Mouse (Mus musculus): ENCODE data around the gene Inpp5f. TPM values are rescaled to one million over a fixed set of nuclear protein-coding genes. Genes with fewer than 3 reads are reported as not detected.
"Not testable (repeated sequence)": the region's sequence is repeated elsewhere in the genome, so short reads cannot be mapped to it uniquely, and the experiment has no call there.

The Inpp5f gene
- polyA plus RNA-seq, 1 experiment: 3.6 TPM

GRCm38 (mm10) chr7:128569987-128570656 is 41.0 kb upstream of the Inpp5f start:
- Histone ChIP-seq H3K4me3 (no peak overlapping the region), H3K27me3 (ENCODE audit: control insufficient read depth, insufficient read depth, insufficient read length) (no peaks in the 10 kb centered on the region), H3K79me2 (ENCODE audit: control insufficient read depth, insufficient read depth) (no peaks in the 10 kb centered on the region), H3K4me2 (ENCODE audit: low read depth) (peak overlapping the region; percentile 48), H3K36me3 (ENCODE audit: control insufficient read depth, insufficient read depth) (no peaks in the 10 kb centered on the region), H3ac (ENCODE audit: control insufficient read depth, insufficient read length) (no peak overlapping the region)
- TF ChIP-seq USF1 (IDR thresholded peaks at IDR 0.05; ENCODE audit: low read depth): no peak
- TF ChIP-seq TCF12 (IDR thresholded peaks at IDR 0.05; ENCODE audit: insufficient read depth, poor library complexity, severe bottlenecking): no peak
- peak in 2 of 3 experiments; percentile 22 to 48 for TF ChIP-seq MYOD1 (IDR thresholded peaks at IDR 0.05; ENCODE audit: control insufficient read depth in 1 of 3, insufficient read length in 2 of 3, low read depth in 2 of 3)
- no peak for TF ChIP-seq POLR2A (IDR thresholded peaks at IDR 0.05; ENCODE audit: insufficient read length, low read depth)
- TF ChIP-seq MYOG (IDR thresholded peaks at IDR 0.05; ENCODE audit: control insufficient read depth in 1 of 3, insufficient read depth in 1 of 3, insufficient read length in 2 of 3, low read depth in 2 of 3): peak in 1 of 3 experiments; percentile 17
- no peak for TF ChIP-seq E2F4 (IDR thresholded peaks at IDR 0.05; ENCODE audit: insufficient read depth)
- TF ChIP-seq TCF3 (IDR thresholded peaks at IDR 0.05; ENCODE audit: insufficient read length, low read depth): no peak
- TF ChIP-seq SRF (IDR thresholded peaks at IDR 0.05; ENCODE audit: control insufficient read depth, insufficient read length, low read depth): no peak
- no peak for TF ChIP-seq MAX (IDR thresholded peaks at IDR 0.05; ENCODE audit: low read depth)
- TF ChIP-seq CEBPB (IDR thresholded peaks at IDR 0.05; ENCODE audit: insufficient read depth, poor library complexity, severe bottlenecking): no peak
- TF ChIP-seq REST (IDR thresholded peaks at IDR 0.05; ENCODE audit: insufficient read depth, insufficient read length): no peak
- TF ChIP-seq POLR2AphosphoS2 (IDR thresholded peaks at IDR 0.05; ENCODE audit: insufficient read length, low read depth): no peak

DNA sequence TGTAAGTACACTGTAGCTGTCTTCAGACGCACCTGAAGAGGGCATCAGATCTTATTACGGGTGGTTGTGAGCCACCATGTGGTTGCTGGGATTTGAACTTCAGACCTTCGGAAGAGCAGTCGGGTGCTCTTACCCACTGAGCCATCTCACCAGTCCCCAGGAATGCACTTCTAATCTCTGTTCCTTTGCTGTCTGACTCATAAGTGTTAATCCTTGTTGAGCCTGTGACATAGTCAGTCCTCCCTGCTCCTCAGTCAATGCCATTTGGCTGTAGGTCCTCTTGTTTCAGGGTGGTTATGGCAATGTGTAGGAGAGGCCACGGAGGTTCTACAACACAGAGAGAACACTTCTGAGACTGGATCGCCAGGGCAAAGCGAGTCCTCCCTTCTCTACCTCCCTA is 40.5 kb upstream of the Inpp5f start:
- H3K4me2 ChIP-seq (ENCODE audit: low read depth): peak overlapping the region; percentile 49
- not testable (repeated sequence) for H3K27me3 ChIP-seq (ENCODE audit: control insufficient read depth, insufficient read depth, insufficient read length); H3K4me3 ChIP-seq; H3K79me2 ChIP-seq (ENCODE audit: control insufficient read depth, insufficient read depth); H3ac ChIP-seq (ENCODE audit: control insufficient read depth, insufficient read length); H3K36me3 ChIP-seq (ENCODE audit: control insufficient read depth, insufficient read depth)

GRCm38 (mm10) chr7:128572030-128572429 is 39.1 kb upstream of the Inpp5f start:
- TF ChIP-seq REST (IDR thresholded peaks at IDR 0.05; ENCODE audit: insufficient read depth, insufficient read length) (no peak), MAX (IDR thresholded peaks at IDR 0.05; ENCODE audit: low read depth) (no peak)
- Histone ChIP-seq H3K4me3 (no peak overlapping the region), H3K36me3 (ENCODE audit: control insufficient read depth, insufficient read depth) (no peaks in the 10 kb centered on the region), H3K79me2 (ENCODE audit: control insufficient read depth, insufficient read depth) (no peaks in the 10 kb centered on the region), H3K4me2 (ENCODE audit: low read depth) (no peak overlapping the region), H3K27me3 (ENCODE audit: control insufficient read depth, insufficient read depth, insufficient read length) (no peaks in the 10 kb centered on the region), H3ac (ENCODE audit: control insufficient read depth, insufficient read length) (no peak overlapping the region)

DNA sequence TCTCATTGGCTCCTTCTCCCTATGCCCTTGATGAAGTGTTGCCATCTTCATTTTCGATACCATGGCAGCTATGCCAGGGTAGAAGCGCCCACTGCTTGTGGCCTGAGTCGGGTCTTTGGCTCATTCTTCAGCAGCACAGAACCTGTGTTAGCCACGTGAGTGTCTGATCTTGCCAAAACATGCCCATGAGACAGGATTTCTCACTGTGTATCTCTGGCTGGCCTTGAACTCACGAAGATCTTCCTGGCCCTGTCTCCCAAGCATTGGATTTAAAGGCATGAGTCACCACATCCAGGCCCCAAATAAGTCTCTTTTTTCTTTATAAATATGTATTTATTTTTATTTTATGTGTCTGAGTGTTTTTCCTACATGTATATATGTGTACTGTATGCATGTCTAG is 35.9 kb upstream of the Inpp5f start:
- H3K27me3 ChIP-seq (ENCODE audit: control insufficient read depth, insufficient read depth, insufficient read length): no peaks in the 10 kb centered on the region
- no peak overlapping the region for H3K4me3 ChIP-seq
- TF ChIP-seq TCF12 (IDR thresholded peaks at IDR 0.05; ENCODE audit: insufficient read depth, poor library complexity, severe bottlenecking) (no peak), MYOD1 (IDR thresholded peaks at IDR 0.05; ENCODE audit: control insufficient read depth in 1 of 3, insufficient read length in 2 of 3, low read depth in 2 of 3) (no peak), SRF (IDR thresholded peaks at IDR 0.05; ENCODE audit: control insufficient read depth, insufficient read length, low read depth) (no peak), CEBPB (IDR thresholded peaks at IDR 0.05; ENCODE audit: insufficient read depth, poor library complexity, severe bottlenecking) (no peak), MYOG (IDR thresholded peaks at IDR 0.05; ENCODE audit: control insufficient read depth in 1 of 3, insufficient read depth in 1 of 3, insufficient read length in 2 of 3, low read depth in 2 of 3) (no peak)

DNA sequence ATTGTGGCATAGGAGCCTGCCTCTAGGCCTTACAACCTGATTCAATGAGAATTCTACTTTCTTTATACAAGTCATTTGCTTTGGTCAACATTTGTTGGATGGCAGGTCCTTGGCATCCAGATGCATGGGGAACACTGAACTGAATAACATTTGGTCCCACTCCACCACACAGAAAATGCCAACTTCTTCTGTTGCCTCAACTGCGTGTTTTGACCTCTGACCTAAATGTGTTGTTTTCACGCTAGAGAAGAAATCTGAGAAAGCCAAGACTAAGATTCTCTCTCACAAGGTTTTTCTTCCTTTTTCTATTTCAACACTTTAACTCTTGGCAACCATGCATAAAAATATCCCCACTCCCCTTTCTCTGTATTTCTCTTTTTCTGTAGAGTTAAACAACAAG is 35.3 kb upstream of the Inpp5f start:
- Histone ChIP-seq H3K4me3 (no peak overlapping the region), H3K79me2 (ENCODE audit: control insufficient read depth, insufficient read depth) (no peaks in the 10 kb centered on the region), H3K27me3 (ENCODE audit: control insufficient read depth, insufficient read depth, insufficient read length) (no peaks in the 10 kb centered on the region), H3K4me2 (ENCODE audit: low read depth) (no peak overlapping the region), H3ac (ENCODE audit: control insufficient read depth, insufficient read length) (no peak overlapping the region), H3K36me3 (ENCODE audit: control insufficient read depth, insufficient read depth) (no peaks in the 10 kb centered on the region)
- TF ChIP-seq CEBPB (IDR thresholded peaks at IDR 0.05; ENCODE audit: insufficient read depth, poor library complexity, severe bottlenecking) (no peak), USF1 (IDR thresholded peaks at IDR 0.05; ENCODE audit: low read depth) (no peak), SRF (IDR thresholded peaks at IDR 0.05; ENCODE audit: control insufficient read depth, insufficient read length, low read depth) (no peak), MYOG (IDR thresholded peaks at IDR 0.05; ENCODE audit: control insufficient read depth in 1 of 3, insufficient read depth in 1 of 3, insufficient read length in 2 of 3, low read depth in 2 of 3) (no peak), E2F4 (IDR thresholded peaks at IDR 0.05; ENCODE audit: insufficient read depth) (no peak), MYOD1 (IDR thresholded peaks at IDR 0.05; ENCODE audit: control insufficient read depth in 1 of 3, insufficient read length in 2 of 3, low read depth in 2 of 3) (no peak), REST (IDR thresholded peaks at IDR 0.05; ENCODE audit: insufficient read depth, insufficient read length) (no peak), MAX (IDR thresholded peaks at IDR 0.05; ENCODE audit: low read depth) (no peak), POLR2A (IDR thresholded peaks at IDR 0.05; ENCODE audit: insufficient read length, low read depth) (no peak), TCF3 (IDR thresholded peaks at IDR 0.05; ENCODE audit: insufficient read length, low read depth) (no peak), POLR2AphosphoS2 (IDR thresholded peaks at IDR 0.05; ENCODE audit: insufficient read length, low read depth) (no peak), TCF12 (IDR thresholded peaks at IDR 0.05; ENCODE audit: insufficient read depth, poor library complexity, severe bottlenecking) (no peak)

More for the DNA sequence above, 35.9 kb upstream of the Inpp5f start:
- no peak overlapping the region for H3K4me2 ChIP-seq (ENCODE audit: low read depth)
- H3K36me3 ChIP-seq (ENCODE audit: control insufficient read depth, insufficient read depth): no peaks in the 10 kb centered on the region
- H3ac ChIP-seq (ENCODE audit: control insufficient read depth, insufficient read length): no peak overlapping the region
- H3K79me2 ChIP-seq (ENCODE audit: control insufficient read depth, insufficient read depth): no peaks in the 10 kb centered on the region

All from myocyte (in vitro differentiated cells).